Mouse (Mus musculus) ovary, adult 10 weeks (tissue): Measurements from ENCODE around the gene Gm11273. TPM values are rescaled to one million over a fixed set of nuclear protein-coding genes. Genes with fewer than 3 reads are reported as not detected.

Experiments used
- polyA plus RNA-seq: library from polyadenylated mRNA; stranded (reverse); fragments of 350-450 nt; fragmentation: Illumina TruSeq; extraction: RNeasy Lipid Tissue Mini Kit (QIAGEN cat#74804); gene quantifications from one replicate; pipeline ENCODE4 v1.2.3, GENCODE M21; 2014

Gm11273 gene
- polyA plus RNA-seq, result not detected

GRCm38 (mm10) chr13:21501182-21501581 is at the start of gene Gm11273:
Gene Gm11273, minus strand, starts transcription at chr13:21501418.

DNA sequence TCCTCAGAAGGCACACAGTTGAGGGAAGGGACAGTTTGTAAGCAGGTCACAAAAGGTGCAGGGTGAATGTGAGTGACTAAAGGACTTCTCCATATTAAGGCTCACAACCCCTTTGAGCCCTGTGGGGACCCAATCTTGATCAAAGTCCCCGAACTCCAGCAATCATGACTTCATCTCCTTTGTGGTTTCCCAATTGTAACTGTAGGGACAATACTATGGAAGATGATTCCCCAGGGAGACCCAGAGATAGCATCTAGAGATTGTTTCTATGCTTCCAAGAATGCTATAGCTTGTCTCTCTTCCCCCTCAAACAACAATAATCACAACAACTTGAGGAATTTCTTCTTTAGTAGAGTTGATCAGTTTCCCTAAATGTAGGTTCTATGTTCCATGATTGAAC is 41.5 kb upstream of the Gm11273 start, which contains the start of gene Olfr1366:
Gene Olfr1366 (minus strand): TSS at position 101 of the 400 bp plus-strand sequence.

DNA sequence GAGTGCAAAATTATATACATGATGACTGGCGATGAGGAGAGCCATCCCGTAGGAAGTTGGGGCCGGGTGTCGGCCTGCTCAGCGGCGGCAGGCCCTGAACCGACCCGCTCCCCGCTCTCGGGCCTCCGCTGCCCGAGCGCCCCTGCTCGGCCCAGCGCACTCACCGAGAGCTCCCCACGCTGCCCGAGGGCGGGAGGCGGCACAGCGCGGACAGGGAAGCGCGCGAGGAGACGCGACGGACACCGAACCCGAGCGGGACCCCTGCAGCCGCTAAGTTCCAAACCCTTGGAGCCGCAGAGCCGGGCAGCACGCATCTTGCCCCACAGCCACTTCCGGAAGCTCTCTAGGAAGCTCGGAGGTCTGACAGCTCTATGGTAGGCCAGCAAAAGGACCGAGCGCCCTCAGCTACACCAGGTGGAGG is 29.6 kb upstream of the Gm11273 start, which contains the start of gene Zkscan8:
Gene Zkscan8 (minus strand): TSS at position 340 of the 421 bp plus-strand sequence.

DNA sequence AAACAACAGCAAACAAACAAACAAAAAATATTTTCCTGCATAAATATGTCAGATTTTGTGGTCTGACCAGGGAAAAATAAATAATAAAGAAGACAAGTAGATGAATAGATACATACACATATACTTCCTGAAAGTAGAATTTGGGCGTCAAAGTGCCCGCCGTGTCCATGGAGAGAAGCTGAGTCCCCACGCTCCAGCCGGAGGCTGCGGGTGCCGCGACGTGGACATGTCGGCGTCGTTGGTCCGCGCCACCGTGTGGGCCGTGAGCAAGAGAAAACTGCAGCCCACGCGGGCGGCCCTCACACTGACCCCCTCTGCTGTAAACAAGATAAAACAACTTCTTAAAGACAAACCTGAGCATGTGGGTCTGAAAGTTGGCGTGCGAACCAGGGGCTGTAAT is 6.1 kb downstream of the Gm11273 start, which contains the start of gene AK157302:
Gene AK157302 (plus strand): TSS at position 144 of the 400 bp plus-strand sequence.

GRCm38 (mm10) chr13:21478759-21479670 is 22.2 kb downstream of the Gm11273 start, which contains the start of the genes Zkscan4 and Gm10065:
Gene Zkscan4, plus strand, starts transcription at chr13:21478907.
Gene Gm10065, minus strand, starts transcription at chr13:21479441.

DNA sequence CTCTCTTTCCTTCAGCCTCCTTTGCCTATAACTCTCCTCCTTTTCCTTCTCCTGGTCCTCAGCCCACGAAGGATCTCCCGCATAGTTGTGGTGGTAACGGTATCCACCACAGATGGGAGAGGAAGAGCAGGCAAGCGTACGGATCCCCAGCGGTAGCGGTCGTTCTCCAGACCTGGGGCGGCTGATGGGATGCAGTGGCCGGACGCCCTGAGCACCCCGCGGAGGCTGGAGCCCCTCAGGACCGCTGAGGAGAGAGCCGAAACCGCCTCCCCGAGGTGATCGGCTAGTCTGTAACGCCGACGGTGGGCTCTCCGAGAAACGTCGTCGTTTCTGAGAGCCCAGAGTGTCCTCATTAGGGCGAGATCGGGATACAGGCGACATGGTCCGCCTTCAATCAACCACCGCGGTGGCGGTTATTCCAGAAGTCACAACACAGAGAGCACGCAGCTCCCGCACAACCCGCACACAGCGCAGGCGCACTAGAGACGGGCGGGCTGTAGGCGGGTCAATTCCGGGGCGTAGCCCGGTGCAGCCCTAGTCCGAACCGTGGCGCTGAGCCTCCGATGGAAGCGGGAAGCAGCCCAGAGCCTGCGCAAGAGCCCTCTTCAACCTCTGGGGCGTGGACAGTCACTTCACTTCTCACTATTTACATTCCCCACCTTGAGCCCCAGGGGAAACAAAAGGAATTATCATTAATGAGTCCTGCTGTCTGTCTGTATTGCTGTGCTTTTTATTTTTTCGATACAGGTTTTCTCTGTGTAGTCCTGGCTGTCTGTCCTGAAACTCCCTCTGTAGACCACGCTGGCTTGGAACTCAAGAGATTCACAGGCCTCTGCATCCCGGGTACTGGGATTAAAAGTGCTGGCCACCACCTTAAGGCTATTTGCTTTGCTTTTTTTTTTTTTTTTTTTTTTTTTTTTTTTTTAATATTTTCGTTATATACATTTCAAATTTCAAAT is 32.9 kb downstream of the Gm11273 start, which contains the start of gene Nkapl:
Gene Nkapl (minus strand): TSS at position 449 of the 959 bp plus-strand sequence.

DNA sequence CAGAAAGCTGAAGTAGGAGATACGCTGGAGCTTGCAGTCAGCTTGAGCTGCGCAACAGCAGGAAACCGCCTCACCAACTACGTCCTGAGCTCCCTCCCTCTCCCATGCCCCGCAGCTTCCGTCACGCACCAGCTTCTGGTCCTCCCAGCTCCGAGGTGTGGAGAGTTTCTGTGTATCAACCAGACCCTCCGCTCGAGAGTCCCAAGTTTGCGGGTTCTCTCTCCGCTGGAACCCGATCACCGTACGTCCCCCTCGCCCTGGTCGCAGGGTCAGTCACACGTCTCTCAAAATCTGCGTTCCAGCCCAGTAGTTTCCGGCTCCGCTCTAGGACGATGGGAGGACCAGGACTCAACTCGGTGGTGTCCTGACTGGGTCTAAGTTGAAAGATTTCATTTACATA is 47.8 kb downstream of the Gm11273 start, which contains the start of gene Zscan26:
Gene Zscan26 (minus strand): TSS at position 282 of the 400 bp plus-strand sequence.

Other genes with a start within 250 kb of the Gm11273 start
- 1.5 TPM for gene Gpx5, start 208.7 kb downstream of the Gm11273 start, polyA plus RNA-seq
- 0.46 TPM for gene Gpx6, start 189.3 kb downstream of the Gm11273 start, polyA plus RNA-seq
- not detected for gene Olfr1367, start 154.5 kb downstream of the Gm11273 start, polyA plus RNA-seq
- 24.7 TPM for gene Zscan12, start 138.6 kb downstream of the Gm11273 start, polyA plus RNA-seq
- 56.8 TPM for gene Zkscan3, start 98.7 kb downstream of the Gm11273 start, polyA plus RNA-seq
- gene Pgbd1, start 60.4 kb downstream of the Gm11273 start, polyA plus RNA-seq, result 4.1 TPM
- 76.0 TPM for gene Zscan26, start 47.7 kb downstream of the Gm11273 start, polyA plus RNA-seq
- 3.9 TPM for gene Nkapl, start 32.9 kb downstream of the Gm11273 start, polyA plus RNA-seq
- gene Zkscan4, start 22.5 kb downstream of the Gm11273 start, polyA plus RNA-seq, result 3.7 TPM
- gene Gm10065, start 22.0 kb downstream of the Gm11273 start, polyA plus RNA-seq, result not detected
- gene AK157302, start 6.2 kb downstream of the Gm11273 start, polyA plus RNA-seq, result 4.8 TPM
- gene Zkscan8, start 29.7 kb upstream of the Gm11273 start, polyA plus RNA-seq, result 69.8 TPM
- gene Olfr1366, start 41.4 kb upstream of the Gm11273 start, polyA plus RNA-seq, result not detected
- gene Olfr1535, start 58.5 kb upstream of the Gm11273 start, polyA plus RNA-seq, result not detected
- not detected for gene Olfr1364, start 80.3 kb upstream of the Gm11273 start, polyA plus RNA-seq
- gene Olfr1362, start 112.6 kb upstream of the Gm11273 start, polyA plus RNA-seq, result not detected
- gene Olfr11, start 141.1 kb upstream of the Gm11273 start, polyA plus RNA-seq, result not detected
- gene Olfr1361, start 162.0 kb upstream of the Gm11273 start, polyA plus RNA-seq, result not detected
- not detected for gene Olfr1360, start 176.0 kb upstream of the Gm11273 start, polyA plus RNA-seq
- not detected for gene Olfr1359, start 196.7 kb upstream of the Gm11273 start, polyA plus RNA-seq
- gene Hist1h2bl, start 214.7 kb upstream of the Gm11273 start, polyA plus RNA-seq, result not detected
- gene Hist1h2ai, start 215.0 kb upstream of the Gm11273 start, polyA plus RNA-seq, result not detected
- not detected for gene Hist1h3h, start 216.2 kb upstream of the Gm11273 start, polyA plus RNA-seq
- gene Hist1h2bm, start 220.6 kb upstream of the Gm11273 start, polyA plus RNA-seq, result not detected
- gene Hist1h4j, start 233.6 kb upstream of the Gm11273 start, polyA plus RNA-seq, result not detected
- not detected for gene Hist1h4k, start 249.1 kb upstream of the Gm11273 start, polyA plus RNA-seq